Mouse (Mus musculus): ENCODE measurements around the gene Rere. TPM values are rescaled to one million over a fixed set of nuclear protein-coding genes. Genes with fewer than 3 reads are reported as not detected.

Rere gene
- polyA plus RNA-seq, 1 experiment from 2014 or later, result 41.2 TPM

DNA sequence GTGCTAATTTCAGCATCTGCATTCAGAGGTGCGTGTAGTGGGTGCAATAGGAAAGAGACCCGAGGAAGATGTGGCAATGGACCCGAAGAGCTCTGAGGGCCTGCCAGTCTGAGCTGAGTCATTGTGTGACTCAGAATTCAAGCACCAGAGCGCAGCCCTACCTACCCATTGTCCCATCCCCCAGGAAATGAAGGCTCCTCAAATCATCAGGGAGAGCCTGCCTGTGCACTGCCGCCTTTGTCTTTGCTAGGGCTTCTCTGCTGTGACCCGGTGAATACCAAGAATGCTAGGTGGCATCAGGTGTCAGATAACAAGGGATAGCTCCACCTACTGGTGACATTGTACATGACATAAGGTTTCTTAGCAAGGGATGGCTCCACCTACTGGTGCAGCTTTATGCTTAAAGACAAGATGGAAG lies 41.5 kb upstream of the Rere start:
- H3K27me3 ChIP-seq, result no peaks in the 10 kb centered on the region
- no peak for ATAC-seq (ENCODE audit: low read depth)
- 5% methylated on average over 6 of the region's 6 CpGs for WGBS
- H3K9ac ChIP-seq, result peak overlapping the region; percentile 97; the same call in 1 of the 2 replicates
- no peaks in the 10 kb centered on the region for H3K9me3 ChIP-seq
- peak overlapping the region; percentile 67 for H3K4me2 ChIP-seq
- peak overlapping the region; percentile 38; the same call in 1 of the 2 replicates for H3K27ac ChIP-seq (replicated peaks)
- H3K4me1 ChIP-seq (replicated peaks), result peaks cover 66% of the 10 kb centered on the region
- peaks cover 47% of the 10 kb centered on the region for H3K36me3 ChIP-seq
- H3K4me3 ChIP-seq, result peak overlapping the region; percentile 85

DNA sequence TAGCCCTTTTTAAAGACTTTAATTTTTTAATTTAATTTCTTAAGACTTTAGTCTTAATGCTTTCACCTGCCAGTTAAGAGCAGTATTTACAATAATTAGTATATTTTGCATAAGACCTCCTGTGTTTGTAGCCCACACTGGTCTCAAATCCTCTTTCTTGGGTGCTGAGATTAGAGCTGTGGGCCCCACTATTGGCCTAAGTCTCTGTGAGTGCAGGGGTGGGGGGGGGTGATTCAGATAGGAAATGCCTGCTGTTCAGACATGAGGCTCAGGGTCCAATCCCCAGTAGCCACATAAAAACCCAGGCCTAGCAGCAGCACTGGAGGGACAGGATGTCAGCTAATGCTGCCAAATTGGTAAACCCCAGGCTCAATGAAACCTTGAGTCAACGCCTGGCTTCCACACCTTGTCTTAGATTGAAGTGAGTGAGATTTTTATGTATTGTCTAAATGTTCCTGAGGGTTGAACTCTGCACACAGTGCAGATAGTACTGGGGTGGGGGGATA lies 41.0 kb upstream of the Rere start:
- peaks cover 51% of the 10 kb centered on the region for H3K36me3 ChIP-seq
- peaks cover 66% of the 10 kb centered on the region for H3K4me1 ChIP-seq (replicated peaks)

DNA sequence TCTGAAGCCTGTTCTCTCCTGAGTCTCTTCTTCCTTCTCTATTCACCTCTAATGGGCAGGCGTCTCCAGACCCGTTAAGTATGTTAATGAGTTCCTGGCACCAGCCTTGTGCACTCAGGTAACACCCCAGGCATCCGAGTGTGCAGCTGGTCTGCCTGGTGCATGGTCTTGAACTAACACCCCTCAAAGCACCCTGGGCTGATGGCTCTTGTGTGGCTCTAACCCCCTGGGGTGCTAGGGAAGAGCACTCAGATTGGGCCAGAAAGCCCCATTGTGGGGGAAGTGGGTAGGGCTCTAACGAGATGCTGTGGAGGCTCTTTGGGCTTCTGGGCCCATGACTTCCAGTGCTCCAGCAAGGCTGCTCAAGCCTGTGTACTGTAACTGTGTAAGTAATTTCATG lies 39.7 kb upstream of the Rere start:
- no peak overlapping the region for H3K4me3 ChIP-seq
- WGBS, result 46% methylated on average over 4 of the region's 4 CpGs
- peaks cover 64% of the 10 kb centered on the region for H3K36me3 ChIP-seq
- H3K9ac ChIP-seq, result peak overlapping the region; percentile 47
- no peak for ATAC-seq (ENCODE audit: low read depth)
- no peaks in the 10 kb centered on the region for H3K27me3 ChIP-seq
- no peak overlapping the region for H3K4me2 ChIP-seq
- H3K9me3 ChIP-seq, result no peaks in the 10 kb centered on the region
- H3K4me1 ChIP-seq (replicated peaks), result peaks cover 61% of the 10 kb centered on the region
- H3K27ac ChIP-seq (replicated peaks), result no peak overlapping the region

More for the DNA sequence above, 41.0 kb upstream of the Rere start:
- no peaks in the 10 kb centered on the region for H3K9me3 ChIP-seq
- WGBS, result 76% methylated on average over 1 of the region's 1 CpGs
- H3K27ac ChIP-seq (replicated peaks), result 0 out of 2 replicates have a peak overlapping the region, but pooled peaks have one; percentile 18
- no peak for ATAC-seq (ENCODE audit: low read depth)
- H3K9ac ChIP-seq, result no peak overlapping the region
- H3K4me3 ChIP-seq, result no peak overlapping the region
- no peaks in the 10 kb centered on the region for H3K27me3 ChIP-seq
- H3K4me2 ChIP-seq, result peak overlapping the region; percentile 30

DNA sequence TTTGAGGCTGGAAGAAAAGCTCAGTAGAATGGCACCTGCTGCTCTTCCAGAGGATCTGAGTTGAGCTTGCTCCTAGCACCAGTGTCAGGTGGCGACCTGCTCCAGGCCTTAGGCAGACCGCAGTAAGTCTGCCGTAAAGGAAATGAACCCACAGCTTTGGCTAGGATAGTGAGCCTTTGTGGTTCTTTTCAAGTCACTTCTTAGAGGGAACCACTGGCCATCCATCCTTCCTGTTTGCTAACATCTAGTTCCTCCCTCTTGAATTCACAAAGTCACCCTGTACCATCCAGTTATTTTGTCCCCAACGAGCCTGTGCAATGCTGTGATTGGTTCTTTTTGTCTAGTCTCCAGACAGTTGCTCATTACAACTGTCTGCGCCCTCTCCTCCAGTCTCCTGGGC lies 38.7 kb upstream of the Rere start:
- Histone ChIP-seq H3K36me3 (peaks cover 75% of the 10 kb centered on the region), H3K4me2 (no peak overlapping the region), H3K4me3 (no peak overlapping the region), H3K9me3 (no peaks in the 10 kb centered on the region), H3K4me1 (replicated peaks) (peaks cover 59% of the 10 kb centered on the region), H3K27me3 (no peaks in the 10 kb centered on the region), H3K27ac (replicated peaks) (no peak overlapping the region), H3K9ac (no peak overlapping the region)
- WGBS, result 79% methylated on average over 5 of the region's 5 CpGs
- ATAC-seq (ENCODE audit: low read depth), result no peak

DNA sequence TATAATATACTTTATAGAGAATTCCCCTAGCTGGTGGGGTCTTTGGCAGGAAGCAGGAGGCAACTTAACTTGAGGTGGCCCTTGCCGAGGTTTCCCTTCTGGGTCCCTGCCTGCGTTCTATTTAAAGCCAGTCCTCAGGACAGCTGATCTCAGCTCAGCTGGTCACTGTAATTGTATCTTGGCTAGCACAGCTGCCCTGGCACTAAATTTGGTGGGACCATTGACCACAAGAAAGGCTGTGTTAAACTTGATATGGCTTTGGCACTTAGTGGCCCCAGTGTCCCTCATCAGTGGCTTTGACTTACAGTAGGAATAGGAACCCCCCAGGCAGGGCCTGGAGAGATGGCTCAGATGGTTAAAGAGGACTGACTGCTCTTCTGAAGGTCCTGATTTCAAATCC lies 35.6 kb upstream of the Rere start:
- Histone ChIP-seq H3K9ac (no peak overlapping the region), H3K27ac (replicated peaks) (no peak overlapping the region), H3K27me3 (no peaks in the 10 kb centered on the region), H3K4me2 (no peak overlapping the region), H3K4me3 (no peak overlapping the region), H3K36me3 (peaks cover 89% of the 10 kb centered on the region), H3K4me1 (replicated peaks) (peaks cover 48% of the 10 kb centered on the region), H3K9me3 (no peaks in the 10 kb centered on the region)
- no peak for ATAC-seq (ENCODE audit: low read depth)
- WGBS, result 55% methylated on average over 2 of the region's 2 CpGs

DNA sequence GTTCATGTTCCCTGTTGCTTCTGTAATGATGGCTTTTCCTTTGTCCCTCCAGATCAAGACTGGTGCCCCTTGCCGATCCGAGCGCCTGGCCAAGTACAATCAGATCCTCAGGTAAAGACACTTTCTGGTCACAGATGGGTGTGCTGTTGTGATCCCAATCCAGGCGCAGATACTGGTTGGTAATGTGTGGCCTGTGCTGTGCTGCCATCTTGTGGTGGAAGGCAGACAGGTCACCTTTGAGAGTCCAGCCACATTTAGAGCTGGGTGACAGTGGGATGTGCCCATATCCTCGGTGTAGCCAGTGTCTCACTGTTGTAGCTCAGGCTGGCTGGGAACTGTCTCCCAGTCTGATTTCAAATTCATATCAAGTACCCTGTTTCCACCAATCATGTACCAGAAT lies 33.4 kb upstream of the Rere start:
- Histone ChIP-seq H3K9ac (no peak overlapping the region), H3K4me2 (no peak overlapping the region), H3K4me3 (no peak overlapping the region), H3K27ac (replicated peaks) (no peak overlapping the region), H3K27me3 (no peaks in the 10 kb centered on the region), H3K4me1 (replicated peaks) (peaks cover 40% of the 10 kb centered on the region), H3K9me3 (no peaks in the 10 kb centered on the region), H3K36me3 (peaks cover 71% of the 10 kb centered on the region)
- ATAC-seq (ENCODE audit: low read depth), result peak; percentile 28; the same call in 1 of the 2 replicates
- WGBS, result 58% methylated on average over 5 of the region's 5 CpGs

DNA sequence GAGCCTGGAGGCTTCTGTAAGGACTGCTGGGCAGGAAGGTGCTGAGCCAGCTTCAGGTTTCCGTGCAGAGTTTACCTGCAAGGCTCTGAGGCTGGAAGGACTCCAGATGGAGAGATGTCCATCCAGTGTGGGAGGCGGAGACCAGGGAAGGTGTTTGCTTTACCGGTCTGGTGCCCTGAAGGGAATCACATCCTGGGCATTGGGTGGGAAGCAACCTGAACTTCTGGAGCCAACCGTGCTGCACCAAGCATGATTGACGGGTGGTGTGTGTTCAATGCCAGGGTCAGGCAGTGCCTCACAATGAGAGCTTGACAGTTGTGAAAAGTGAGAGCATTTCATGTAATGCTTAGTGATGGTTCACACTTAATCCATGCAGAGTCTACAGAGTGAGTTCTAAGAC lies 32.5 kb upstream of the Rere start:
- H3K27me3 ChIP-seq, result no peaks in the 10 kb centered on the region
- WGBS, result 85% methylated on average over 5 of the region's 5 CpGs

DNA sequence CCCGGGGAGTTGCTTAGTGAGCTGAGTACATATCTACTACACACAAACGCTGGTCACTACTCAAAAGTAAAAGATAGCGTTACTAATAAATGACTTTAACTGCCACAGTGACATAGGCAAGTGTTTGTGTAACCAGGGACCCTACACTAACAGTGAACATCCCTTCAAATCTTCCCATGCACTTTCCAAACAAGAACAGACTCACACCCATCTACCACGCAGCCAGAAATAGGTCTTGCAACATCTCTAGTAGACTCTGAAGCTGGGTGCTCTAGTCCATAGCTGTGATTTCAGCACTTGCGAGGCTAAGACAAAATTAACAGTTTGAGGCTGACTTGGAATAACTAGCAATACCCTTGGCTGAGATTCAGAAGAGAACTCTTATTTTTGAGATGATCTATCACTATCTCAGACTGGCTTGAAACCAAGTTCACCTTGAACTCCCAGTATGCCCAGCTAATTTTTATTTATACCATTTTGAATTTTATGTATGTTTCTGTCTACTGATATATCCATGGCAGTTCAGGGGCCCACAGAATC lies 31.6 kb upstream of the Rere start:
- Histone ChIP-seq H3K9ac (no peak overlapping the region), H3K36me3 (peaks cover 53% of the 10 kb centered on the region), H3K27me3 (no peaks in the 10 kb centered on the region), H3K9me3 (no peaks in the 10 kb centered on the region), H3K27ac (replicated peaks) (peak overlapping the region; percentile 95; the same call in 1 of the 2 replicates), H3K4me1 (replicated peaks) (peaks cover 36% of the 10 kb centered on the region), H3K4me2 (no peak overlapping the region), H3K4me3 (no peak overlapping the region)
- WGBS, result 81% methylated on average over 5 of the region's 5 CpGs
- no peak for ATAC-seq (ENCODE audit: low read depth)

More for the DNA sequence above, 32.5 kb upstream of the Rere start:
- H3K4me3 ChIP-seq, result no peak overlapping the region
- H3K27ac ChIP-seq (replicated peaks), result no peak overlapping the region
- no peaks in the 10 kb centered on the region for H3K9me3 ChIP-seq
- peaks cover 31% of the 10 kb centered on the region for H3K4me1 ChIP-seq (replicated peaks)
- no peak for ATAC-seq (ENCODE audit: low read depth)
- H3K4me2 ChIP-seq, result no peak overlapping the region
- H3K9ac ChIP-seq, result 0 out of 2 replicates have a peak overlapping the region, but pooled peaks have one; percentile 22
- peaks cover 62% of the 10 kb centered on the region for H3K36me3 ChIP-seq

DNA sequence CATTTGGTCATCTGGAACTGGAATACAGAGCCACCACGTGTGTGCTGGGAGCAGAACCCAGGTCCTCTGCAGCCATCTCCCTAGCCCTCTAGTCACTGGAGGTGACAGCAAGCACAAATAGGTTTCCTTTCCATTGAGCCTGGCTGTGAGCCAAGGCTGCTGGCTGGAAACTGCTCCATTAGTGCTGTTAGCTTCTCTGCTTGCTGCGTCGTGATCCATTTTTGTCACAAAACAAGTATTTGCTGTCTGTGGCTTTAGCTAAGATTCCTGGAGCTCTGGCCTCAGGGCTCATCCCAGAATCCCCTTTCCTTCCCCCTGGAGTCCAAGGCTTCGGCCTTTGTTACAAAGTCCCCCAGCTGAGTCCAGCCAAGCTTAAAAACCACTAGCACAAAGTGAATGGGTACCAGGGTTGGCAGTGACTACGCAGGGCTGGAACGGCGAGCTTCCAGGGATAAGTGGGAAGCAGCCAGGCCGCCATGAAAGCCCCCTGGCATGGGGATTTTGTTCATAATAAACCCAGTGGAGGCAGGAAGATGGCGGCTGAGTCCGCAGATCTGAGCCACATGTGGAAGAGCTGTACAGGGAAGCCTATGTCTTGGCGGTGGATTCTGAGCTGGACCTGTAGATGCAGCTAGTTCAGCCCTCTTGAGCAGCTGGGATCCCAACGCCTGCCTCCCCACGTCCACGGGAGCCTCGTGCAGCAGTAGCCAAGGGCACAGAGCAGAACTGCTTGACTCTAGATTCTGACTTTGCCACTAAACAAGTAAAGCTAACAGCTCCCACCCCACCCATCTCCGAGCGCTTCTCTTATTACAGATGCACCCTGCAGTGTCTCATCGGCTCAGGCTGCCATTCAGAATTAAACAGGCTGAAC lies 30.7 kb upstream of the Rere start:
- Histone ChIP-seq H3K27me3 (no peaks in the 10 kb centered on the region), H3K4me1 (replicated peaks) (peaks cover 41% of the 10 kb centered on the region), H3K9ac (peak overlapping the region; percentile 35; the same call in 1 of the 2 replicates), H3K9me3 (no peaks in the 10 kb centered on the region), H3K4me2 (peak overlapping the region; percentile 34), H3K27ac (replicated peaks) (peak overlapping the region; percentile 95), H3K4me3 (no peak overlapping the region), H3K36me3 (peaks cover 44% of the 10 kb centered on the region)
- ATAC-seq (ENCODE audit: low read depth), result peak; percentile 68
- 27% methylated on average over 18 of the region's 18 CpGs for WGBS

DNA sequence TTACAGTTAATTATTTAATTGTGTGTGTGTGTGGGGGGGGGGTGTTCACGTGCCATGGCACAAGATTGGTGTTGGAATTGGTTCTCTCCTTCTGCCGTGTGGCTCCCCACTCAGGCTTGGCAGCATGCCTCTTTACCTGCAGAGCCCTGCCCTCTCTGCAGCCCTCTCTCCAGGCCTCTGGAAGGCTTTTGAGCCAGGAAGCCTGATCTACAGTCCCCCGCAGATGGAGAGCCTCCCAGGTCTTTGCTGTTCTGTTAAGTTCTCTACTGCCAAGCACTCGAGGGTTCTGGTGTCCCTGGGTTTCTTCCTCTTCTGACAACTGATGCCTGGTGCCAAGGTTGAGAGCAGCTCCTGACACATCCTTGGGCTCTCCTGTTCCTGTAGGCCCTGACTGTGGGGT lies 27.0 kb upstream of the Rere start:
- no peak overlapping the region for H3K9ac ChIP-seq
- WGBS, result 63% methylated on average over 4 of the region's 4 CpGs
- no peak for ATAC-seq (ENCODE audit: low read depth)

DNA sequence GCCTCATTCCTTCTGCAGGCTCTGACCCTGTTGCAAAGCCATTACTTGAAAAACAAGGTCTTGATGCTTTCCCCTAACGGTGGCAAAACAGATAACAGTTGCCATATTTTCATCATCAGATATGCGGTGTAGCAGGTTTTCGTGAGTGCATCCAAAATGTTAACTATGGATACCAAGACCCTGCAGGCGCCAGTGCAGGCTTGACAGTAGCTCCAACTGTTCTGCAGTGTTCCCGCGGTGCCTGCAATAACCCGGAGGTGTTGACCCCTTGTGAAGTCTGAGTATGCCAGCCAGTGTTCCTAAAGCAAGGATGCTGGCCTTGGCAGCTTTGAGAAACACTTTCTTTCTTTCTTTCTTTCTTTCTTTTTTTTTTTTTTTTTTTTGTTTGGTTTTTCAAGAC lies 26.3 kb upstream of the Rere start:
- H3K27ac ChIP-seq (replicated peaks), result peak overlapping the region; percentile 43
- 0 out of 2 replicates have a peak, but pooled peaks cover 4% of the 10 kb centered on the region for H3K36me3 ChIP-seq
- no peak for ATAC-seq (ENCODE audit: low read depth)
- no peak overlapping the region for H3K4me2 ChIP-seq
- H3K9ac ChIP-seq, result no peak overlapping the region
- WGBS, result 77% methylated on average over 7 of the region's 7 CpGs
- H3K9me3 ChIP-seq, result no peaks in the 10 kb centered on the region
- H3K4me1 ChIP-seq (replicated peaks), result peaks cover 56% of the 10 kb centered on the region
- H3K4me3 ChIP-seq, result no peak overlapping the region
- H3K27me3 ChIP-seq, result no peaks in the 10 kb centered on the region

More for the DNA sequence above, 27.0 kb upstream of the Rere start:
- Histone ChIP-seq H3K4me2 (no peak overlapping the region), H3K4me3 (no peak overlapping the region), H3K9me3 (no peaks in the 10 kb centered on the region), H3K36me3 (peaks cover 9% of the 10 kb centered on the region), H3K4me1 (replicated peaks) (peaks cover 60% of the 10 kb centered on the region), H3K27ac (replicated peaks) (peak overlapping the region; percentile 43), H3K27me3 (no peaks in the 10 kb centered on the region)
